Mouse (Mus musculus): Measurements from ENCODE around the gene Fam210b. TPM values are rescaled to one million over a fixed set of nuclear protein-coding genes. Genes with fewer than 3 reads are reported as not detected.

Fam210b gene
- polyA plus RNA-seq, 1 experiment, result 20.6 TPM

DNA sequence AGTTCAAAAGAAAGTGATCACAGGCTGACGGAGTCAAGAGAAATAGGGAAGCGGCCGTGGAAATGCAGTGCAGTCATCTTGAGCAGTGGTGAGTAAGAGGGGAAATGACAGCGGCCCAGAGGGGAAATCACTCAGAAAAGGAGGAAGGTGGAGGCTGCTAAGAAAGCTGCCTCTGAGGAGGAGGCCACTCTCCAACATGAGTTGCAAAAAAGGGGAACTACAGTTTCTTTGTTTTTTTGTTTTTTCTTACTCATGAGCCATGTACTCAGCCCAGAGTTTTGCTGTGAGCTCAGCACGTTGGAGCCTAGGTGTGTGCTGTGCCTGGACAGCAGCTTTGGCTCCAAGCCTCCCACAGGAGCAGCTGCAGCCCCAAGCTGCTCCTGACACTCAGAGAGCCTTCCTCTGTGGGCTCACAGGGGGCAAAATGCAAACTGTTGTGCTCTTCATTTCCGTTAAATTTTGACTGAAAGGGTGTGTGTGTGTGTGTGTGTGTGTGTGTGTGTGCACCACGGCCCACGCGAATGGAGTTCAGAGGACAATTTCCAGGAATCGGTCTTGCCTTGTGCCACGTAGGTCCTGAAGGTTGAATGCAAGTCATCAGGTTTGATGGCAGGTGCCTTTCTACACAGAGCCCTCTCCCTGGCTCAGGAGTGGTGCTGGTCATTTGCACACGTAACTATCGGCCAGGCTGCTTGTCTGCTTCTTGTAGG lies 55.9 kb downstream of the Fam210b start:
- DNase-seq (ENCODE audit: low spot score), result no peak

DNA sequence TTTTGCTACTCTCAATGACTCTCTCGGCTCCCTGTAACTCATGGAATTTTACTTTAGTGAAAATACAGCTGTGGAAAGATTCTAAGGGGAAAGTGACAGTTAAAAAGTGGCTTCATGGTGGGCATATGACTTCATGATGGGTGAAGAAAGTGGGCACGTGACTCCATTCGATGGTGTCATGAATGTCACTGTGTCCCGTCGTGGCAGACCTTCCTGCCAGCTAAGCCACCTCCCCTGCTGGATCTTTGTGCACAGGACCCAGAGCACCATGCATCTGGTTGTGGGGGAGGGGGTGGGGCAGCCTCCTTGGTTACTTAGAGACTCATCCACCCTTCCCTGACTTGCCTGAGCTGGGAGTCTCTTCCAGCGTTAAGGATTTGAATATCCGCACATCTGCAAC lies 58.9 kb downstream of the Fam210b start:
- DNase-seq (ENCODE audit: low spot score), result no peak

DNA sequence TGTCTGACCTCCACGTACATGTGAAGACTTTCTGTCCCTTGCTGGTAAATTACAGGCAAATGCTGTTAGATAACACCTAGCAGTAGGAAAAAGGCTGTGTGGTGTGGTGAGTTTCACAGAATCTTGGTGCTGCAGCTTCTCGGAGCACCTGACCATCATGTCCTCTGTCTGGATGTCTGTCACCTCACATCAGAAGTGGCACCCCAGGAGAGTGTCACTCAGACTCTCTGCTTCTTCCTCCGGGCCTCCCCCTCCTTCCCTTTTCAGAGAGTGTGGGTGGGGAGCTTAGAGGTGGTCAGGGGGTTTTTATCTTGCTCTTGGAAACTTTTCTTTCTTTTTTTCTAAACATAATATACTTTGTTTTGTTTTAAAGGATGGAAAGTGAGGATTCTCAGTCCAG lies 59.6 kb downstream of the Fam210b start:
- DNase-seq (ENCODE audit: low spot score), result no peak

Other genes with a start within 250 kb of the Fam210b start
- gene Mc3r, start 97.1 kb upstream of the Fam210b start, polyA plus RNA-seq (2012; rRNA removed), result not detected in 2 replicates
- gene Aurka, start 25.0 kb downstream of the Fam210b start, polyA plus RNA-seq (2012; rRNA removed), result 3.0 and 3.1 TPM in 2 replicates
- gene Cstf1, start 25.1 kb downstream of the Fam210b start, polyA plus RNA-seq (2012; rRNA removed), result 27.0 and 28.1 TPM in 2 replicates
- gene Cass4, start 48.2 kb downstream of the Fam210b start, polyA plus RNA-seq (2012; rRNA removed), result 0.88 and 1.3 TPM in 2 replicates
- gene Rtf2, start 95.0 kb downstream of the Fam210b start, polyA plus RNA-seq (2012; rRNA removed), result 72.6 and 72.7 TPM in 2 replicates
- gene Gcnt7, start 113.0 kb downstream of the Fam210b start, polyA plus RNA-seq (2012; rRNA removed), result 0.04 TPM in 1 of 2 replicates, not detected in the other
- gene Fam209, start 127.0 kb downstream of the Fam210b start, polyA plus RNA-seq (2012; rRNA removed), result 0.26 and 0.59 TPM in 2 replicates
- gene Tfap2c, start 204.0 kb downstream of the Fam210b start, polyA plus RNA-seq (2012; rRNA removed), result 4.9 and 5.5 TPM in 2 replicates

All from urinary bladder, adult 2 months (tissue).